Mouse (Mus musculus) liver, embryonic 14.5 days (tissue): ENCODE results near the gene Lrrc4.

Experiments
- CTCF ChIP-seq: IDR thresholded peaks from 2 replicates; pipeline ENCODE4 v1.5.1; 2016; ENCODE audit warnings: antibody characterized with exemption, low read depth, control low read depth
- EP300 ChIP-seq: IDR thresholded peaks from 2 replicates; pipeline ENCODE4 v1.6.1; 2016; ENCODE audit warnings: antibody characterized with exemption, low read depth

DNA sequence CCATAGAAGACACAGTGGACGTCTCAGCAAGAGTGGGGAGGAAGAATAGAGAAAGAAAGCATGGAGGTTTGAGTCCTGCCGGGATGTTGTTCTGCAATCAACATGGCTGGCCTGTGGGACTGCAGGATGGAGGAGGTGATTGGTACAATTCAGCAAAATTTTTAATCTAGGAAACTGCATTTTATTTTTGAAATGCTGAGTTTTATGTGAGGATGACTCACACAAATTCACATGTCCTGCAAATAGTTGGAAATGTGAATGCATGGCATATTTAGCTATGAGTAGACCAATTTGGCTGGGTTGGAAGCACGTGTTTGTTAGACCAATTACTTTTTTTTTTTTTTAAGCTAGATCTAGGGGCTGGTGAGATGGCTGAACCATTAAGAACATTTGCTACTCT, 134.3 kb downstream of the Lrrc4 start:
- no peak for TF ChIP-seq CTCF
- no peak for TF ChIP-seq EP300
